Mouse (Mus musculus): Measurements from ENCODE around the gene 6430628N08Rik. TPM values are rescaled to one million over a fixed set of nuclear protein-coding genes. Genes with fewer than 3 reads are reported as not detected.

6430628N08Rik gene
- polyA plus RNA-seq, 2 experiments: not detected

GRCm38 (mm10) chr4:115848990-115849677 lies 41.3 kb upstream of the 6430628N08Rik start:
- H3K4me2 ChIP-seq (ENCODE audit: low read depth): peak overlapping the region; percentile 55
- no peaks in the 10 kb centered on the region for H3K9me3 ChIP-seq (ENCODE audit: control insufficient read depth, low read length)
- peaks cover 53 to 69% of the 10 kb centered on the region in 2 experiments for H3K4me1 ChIP-seq (replicated peaks; ENCODE audit: control insufficient read depth in 2 of 2, insufficient read depth in 2 of 2, low read length in 1 of 2)
- peak overlapping the region; percentile 31 to 35; a peak in 3 of 4 replicates for H3K4me3 ChIP-seq (ENCODE audit: insufficient read depth in 1 of 2, low read depth in 2 of 2, low read length in 2 of 2)
- peak overlapping the region; percentile 44 for H3K9ac ChIP-seq (replicated peaks)
- H3K36me3 ChIP-seq (replicated peaks; ENCODE audit: control insufficient read depth, insufficient read depth, low read depth): peaks cover 50% of the 10 kb centered on the region
- 4% methylated on average over 8 of the region's 8 CpGs for WGBS (ENCODE audit: insufficient replicate concordance)
- H3K27ac ChIP-seq: peak overlapping the region; percentile 78
- no peaks in the 10 kb centered on the region for H3K27me3 ChIP-seq (ENCODE audit: control insufficient read depth, insufficient read depth, low read length)
- peak; percentile 99 for ATAC-seq (ENCODE audit: insufficient read depth)
- peak; percentile 86 to 87 (median 87) for DNase-seq (ENCODE audit: low read depth in 3 of 3, low spot score in 3 of 3)
- TF ChIP-seq EP300 (IDR thresholded peaks at IDR 0.05; ENCODE audit: low read depth): peak; percentile 99
- peak; percentile 25 for TF ChIP-seq CTCF (IDR thresholded peaks at IDR 0.05; ENCODE audit: low read depth)

- DNase-seq (ENCODE audit: low read depth in 3 of 3, low spot score in 3 of 3): no peak
- H3K27me3 ChIP-seq (ENCODE audit: control insufficient read depth, insufficient read depth, low read length): no peaks in the 10 kb centered on the region
- peak overlapping the region; percentile 44 for H3K9ac ChIP-seq (replicated peaks)
- 37% methylated on average over 2 of the region's 2 CpGs for WGBS (ENCODE audit: insufficient replicate concordance)
- no peaks in the 10 kb centered on the region for H3K9me3 ChIP-seq (ENCODE audit: control insufficient read depth, low read length)
- no peak overlapping the region; a peak in 1 of 4 replicates for H3K4me3 ChIP-seq (ENCODE audit: insufficient read depth in 1 of 2, low read depth in 2 of 2, low read length in 2 of 2)
- peak overlapping the region; percentile 55 for H3K4me2 ChIP-seq (ENCODE audit: low read depth)
- 0 out of 2 replicates have a peak, but pooled peaks have one; percentile 9 for ATAC-seq (ENCODE audit: insufficient read depth)
- peak overlapping the region; percentile 78 for H3K27ac ChIP-seq
- TF ChIP-seq CTCF (IDR thresholded peaks at IDR 0.05; ENCODE audit: low read depth) (no peak), EP300 (IDR thresholded peaks at IDR 0.05; ENCODE audit: low read depth) (no peak)
- H3K4me1 ChIP-seq (replicated peaks; ENCODE audit: control insufficient read depth in 2 of 2, insufficient read depth in 2 of 2, low read length in 1 of 2): peaks cover 62 to 76% of the 10 kb centered on the region in 2 experiments
- peaks cover 46% of the 10 kb centered on the region for H3K36me3 ChIP-seq (replicated peaks; ENCODE audit: control insufficient read depth, insufficient read depth, low read depth)
These were observed 40.4 kb upstream of the 6430628N08Rik start for GRCm38 (mm10) chr4:115850111-115850510.

- no peaks in the 10 kb centered on the region for H3K9me3 ChIP-seq (ENCODE audit: control insufficient read depth, low read length)
- peak overlapping the region; percentile 55 for H3K4me2 ChIP-seq (ENCODE audit: low read depth)
- no peak overlapping the region for H3K4me3 ChIP-seq (ENCODE audit: insufficient read depth in 1 of 2, low read depth in 2 of 2, low read length in 2 of 2)
- H3K36me3 ChIP-seq (replicated peaks; ENCODE audit: control insufficient read depth, insufficient read depth, low read depth): peaks cover 46% of the 10 kb centered on the region
- TF ChIP-seq CTCF (IDR thresholded peaks at IDR 0.05; ENCODE audit: low read depth) (no peak), EP300 (IDR thresholded peaks at IDR 0.05; ENCODE audit: low read depth) (no peak)
- DNase-seq (ENCODE audit: low read depth in 3 of 3, low spot score in 3 of 3) (no peak), ATAC-seq (ENCODE audit: insufficient read depth) (no peak)
- WGBS (ENCODE audit: insufficient replicate concordance): 51% methylated on average over 2 of the region's 2 CpGs
- no peak overlapping the region for H3K9ac ChIP-seq (replicated peaks)
- peaks cover 64 to 76% of the 10 kb centered on the region in 2 experiments for H3K4me1 ChIP-seq (replicated peaks; ENCODE audit: control insufficient read depth in 2 of 2, insufficient read depth in 2 of 2, low read length in 1 of 2)
- H3K27ac ChIP-seq: peak overlapping the region; percentile 78
- H3K27me3 ChIP-seq (ENCODE audit: control insufficient read depth, insufficient read depth, low read length): no peaks in the 10 kb centered on the region
These were observed 39.8 kb upstream of the 6430628N08Rik start for GRCm38 (mm10) chr4:115850631-115851030.

- WGBS (ENCODE audit: insufficient replicate concordance): 87% methylated on average over 6 of the region's 6 CpGs
- Histone ChIP-seq H3K27ac (peak overlapping the region; percentile 12; the same call in 1 of the 2 replicates), H3K4me2 (ENCODE audit: low read depth) (no peak overlapping the region), H3K9ac (replicated peaks) (no peak overlapping the region), H3K27me3 (ENCODE audit: control insufficient read depth, insufficient read depth, low read length) (no peaks in the 10 kb centered on the region), H3K4me3 (ENCODE audit: insufficient read depth in 1 of 2, low read depth in 2 of 2, low read length in 2 of 2) (no peak overlapping the region), H3K36me3 (replicated peaks; ENCODE audit: control insufficient read depth, insufficient read depth, low read depth) (peaks cover 42% of the 10 kb centered on the region), H3K4me1 (replicated peaks; ENCODE audit: control insufficient read depth in 2 of 2, insufficient read depth in 2 of 2, low read length in 1 of 2) (peaks cover 64 to 76% of the 10 kb centered on the region in 2 experiments), H3K9me3 (ENCODE audit: control insufficient read depth, low read length) (no peaks in the 10 kb centered on the region)
- no peak for TF ChIP-seq CTCF (IDR thresholded peaks at IDR 0.05; ENCODE audit: low read depth)
- TF ChIP-seq EP300 (IDR thresholded peaks at IDR 0.05; ENCODE audit: low read depth): no peak
- DNase-seq (ENCODE audit: low read depth in 3 of 3, low spot score in 3 of 3) (no peak), ATAC-seq (ENCODE audit: insufficient read depth) (no peak)
These were observed 38.9 kb upstream of the 6430628N08Rik start for GRCm38 (mm10) chr4:115851569-115851968.

- 20% methylated on average over 6 of the region's 6 CpGs for WGBS (ENCODE audit: insufficient replicate concordance)
- peak overlapping the region; percentile 65 for H3K4me2 ChIP-seq (ENCODE audit: low read depth)
- ATAC-seq (ENCODE audit: insufficient read depth) (peak; percentile 7; the same call in 1 of the 2 replicates), DNase-seq (ENCODE audit: low read depth in 3 of 3, low spot score in 3 of 3) (no peak)
- H3K36me3 ChIP-seq (replicated peaks; ENCODE audit: control insufficient read depth, insufficient read depth, low read depth): peaks cover 61% of the 10 kb centered on the region
- peak overlapping the region; percentile 88 for H3K27ac ChIP-seq
- H3K9ac ChIP-seq (replicated peaks): peak overlapping the region; percentile 49
- H3K27me3 ChIP-seq (ENCODE audit: control insufficient read depth, insufficient read depth, low read length): no peaks in the 10 kb centered on the region
- H3K4me3 ChIP-seq (ENCODE audit: insufficient read depth in 1 of 2, low read depth in 2 of 2, low read length in 2 of 2): no peak overlapping the region
- H3K9me3 ChIP-seq (ENCODE audit: control insufficient read depth, low read length): no peaks in the 10 kb centered on the region
- peaks cover 46 to 68% of the 10 kb centered on the region in 2 experiments for H3K4me1 ChIP-seq (replicated peaks; ENCODE audit: control insufficient read depth in 2 of 2, insufficient read depth in 2 of 2, low read length in 1 of 2)
- TF ChIP-seq EP300 (IDR thresholded peaks at IDR 0.05; ENCODE audit: low read depth) (no peak), CTCF (IDR thresholded peaks at IDR 0.05; ENCODE audit: low read depth) (no peak; the same call in 1 of the 2 replicates)
These were observed 35.4 kb upstream of the 6430628N08Rik start for GRCm38 (mm10) chr4:115855100-115855499.
